In genomic region chr9:42123204-42123603, GRCm38 (mm10) we compare ENCODE assay signal across 8 mouse cellular contexts. TPM values are rescaled to one million over a fixed set of nuclear protein-coding genes. Genes with fewer than 3 reads are reported as not detected.
DNase-seq lines count a peak whose midpoint lies in the region; ATAC-seq and TF ChIP-seq lines count a peak whose summit lies in the region.

No protein-coding gene starts in this region.

- no peak for ATAC-seq in liver, embryonic 13.5 days (ENCODE audit: low read depth)
- no peak for ATAC-seq in stomach, postnatal 0 days (ENCODE audit: low FRiP score, low TSS enrichment)
- ATAC-seq in activated CD4-positive, CD25-positive, alpha-beta regulatory T cell, adult 4 months, result no peak
- no peak for ATAC-seq in erythroid progenitor cell, adult 5-6 weeks (replicated peaks; ENCODE audit: low FRiP score, poor library complexity, severe bottlenecking)

- H3K9ac ChIP-seq in heart, adult 2 months (ENCODE audit: low read depth, low read length), result no peak overlapping the region
- H3K9ac ChIP-seq in liver, embryonic 13.5 days, result peak overlapping the region; percentile 52; the same call in 1 of the 2 replicates
- peak overlapping the region; percentile 84 for H3K9ac ChIP-seq in stomach, postnatal 0 days (ENCODE audit: low read length)

- no peaks in the 10 kb centered on the region for H3K4me1 ChIP-seq in heart, adult 2 months (ENCODE audit: control insufficient read depth, insufficient read depth, low read length)
- H3K4me1 ChIP-seq in testis, adult 2 months (ENCODE audit: control insufficient read depth, insufficient read depth, low read length), result peaks cover 16% of the 10 kb centered on the region
- no peaks in the 10 kb centered on the region for H3K4me1 ChIP-seq in liver, embryonic 13.5 days (replicated peaks)
- H3K4me1 ChIP-seq in stomach, postnatal 0 days (replicated peaks; ENCODE audit: control insufficient read depth, insufficient read depth), result no peaks in the 10 kb centered on the region; the same call in 1 of the 2 replicates

- no peak for TF ChIP-seq EP300 in heart, adult 2 months (IDR thresholded peaks at IDR 0.05; ENCODE audit: insufficient read depth, low read depth, low read length)
- TF ChIP-seq EP300 in stomach, postnatal 0 days (optimal IDR thresholded peaks at IDR 0.05), result no peak

- no peak for DNase-seq in heart, adult 2 months
- no peak for DNase-seq in heart, postnatal 14 days
- no peak for DNase-seq in testis, postnatal 10 days (ENCODE audit: low spot score)
- DNase-seq in liver, embryonic 13.5 days, result no peak
- DNase-seq in stomach, postnatal 0 days (ENCODE audit: low spot score), result no peak

- no peak for TF ChIP-seq CTCF in heart, adult 2 months (IDR thresholded peaks at IDR 0.05)
- no peak for TF ChIP-seq CTCF in testis, adult 2 months (IDR thresholded peaks at IDR 0.05; ENCODE audit: control insufficient read depth, insufficient read depth, insufficient replicate concordance, low read depth, low read length)
- TF ChIP-seq CTCF in stomach, postnatal 0 days (IDR thresholded peaks at IDR 0.05; ENCODE audit: low read depth), result no peak

- H3K4me3 ChIP-seq in heart, adult 2 months, result peak overlapping the region; percentile 70
- peak overlapping the region; percentile 93 for H3K4me3 ChIP-seq in testis, adult 2 months (ENCODE audit: control insufficient read depth, low read depth, low read length)
- H3K4me3 ChIP-seq in liver, embryonic 13.5 days (replicated peaks), result peak overlapping the region; percentile 60
- H3K4me3 ChIP-seq in stomach, postnatal 0 days (ENCODE audit: low read depth, low read length), result peak overlapping the region; percentile 86

- H3K27me3 ChIP-seq in heart, adult 2 months (ENCODE audit: control insufficient read depth, insufficient read depth, low read length), result no peaks in the 10 kb centered on the region
- H3K27me3 ChIP-seq in testis, adult 2 months (ENCODE audit: control insufficient read depth, insufficient read depth, low read length), result 0 out of 2 replicates have a peak, but pooled peaks cover 2% of the 10 kb centered on the region
- H3K27me3 ChIP-seq in liver, embryonic 13.5 days, result peaks cover 36% of the 10 kb centered on the region
- H3K27me3 ChIP-seq in stomach, postnatal 0 days (ENCODE audit: control insufficient read depth, insufficient read depth, low read length), result no peaks in the 10 kb centered on the region

- peak overlapping the region; percentile 60 for H3K27ac ChIP-seq in heart, adult 2 months
- H3K27ac ChIP-seq in testis, adult 2 months (ENCODE audit: control insufficient read depth, insufficient read depth, low read depth, low read length), result no peak overlapping the region
- no peak overlapping the region for H3K27ac ChIP-seq in liver, embryonic 13.5 days
- no peak overlapping the region for H3K27ac ChIP-seq in stomach, postnatal 0 days (replicated peaks)

- TF ChIP-seq POLR2A in heart, adult 2 months (IDR thresholded peaks at IDR 0.05; ENCODE audit: insufficient read depth, low read depth, low read length), result no peak
- TF ChIP-seq POLR2A in testis, adult 2 months (IDR thresholded peaks at IDR 0.05; ENCODE audit: control insufficient read depth, low read depth, low read length), result no peak

- H3K9me3 ChIP-seq in liver, embryonic 13.5 days (replicated peaks), result no peaks in the 10 kb centered on the region
- H3K9me3 ChIP-seq in stomach, postnatal 0 days (ENCODE audit: control insufficient read depth, low read length), result no peaks in the 10 kb centered on the region

- no peaks in the 10 kb centered on the region for H3K36me3 ChIP-seq in heart, adult 2 months (ENCODE audit: control insufficient read depth, insufficient read depth, low read length)
- no peaks in the 10 kb centered on the region for H3K36me3 ChIP-seq in testis, adult 2 months (ENCODE audit: control insufficient read depth, insufficient read depth, low read length)
- no peaks in the 10 kb centered on the region for H3K36me3 ChIP-seq in liver, embryonic 13.5 days
- H3K36me3 ChIP-seq in stomach, postnatal 0 days (ENCODE audit: control insufficient read depth, insufficient read depth, low read length), result no peaks in the 10 kb centered on the region

- no peaks in the 10 kb centered on the region for H3K79me2 ChIP-seq in heart, adult 2 months (replicated peaks; ENCODE audit: control insufficient read depth, insufficient read depth, low read length)

- intact Hi-C loops in heart, adult 2 months (cut with DNase I), result loop anchor here (5.0 kb wide), 2 partner anchors 84 to 121 kb away; no protein-coding TSS in a partner anchor
- intact Hi-C loops in heart, postnatal 14 days (cut with DNase I), result loop anchor here (5.0 kb wide), 2 partner anchors 84 to 121 kb away; no protein-coding TSS in a partner anchor

- peak overlapping the region; percentile 75 for H3K4me2 ChIP-seq in liver, embryonic 13.5 days
- peak overlapping the region; percentile 94 for H3K4me2 ChIP-seq in stomach, postnatal 0 days (replicated peaks; ENCODE audit: low read depth)

- WGBS in heart, adult 2 months, result 37% methylated on average over 11 of the region's 11 CpGs
- WGBS in liver, embryonic 13.5 days (ENCODE audit: insufficient replicate concordance), result 26% methylated on average over 11 of the region's 11 CpGs
- 24% methylated on average over 11 of the region's 11 CpGs for WGBS in stomach, postnatal 0 days

RNA-seq across cellular contexts. Expression of gene Sorl1, which starts 0.9 kb away (rescaled TPM):
- total RNA-seq in heart, adult 2 months (2021), result 10 to 100 TPM; 14.1 to 16.0 TPM
- 12.3 and 13.4 TPM in 2 replicates for polyA plus RNA-seq in heart, adult 2 months (2012; rRNA removed)
- total RNA-seq in heart, postnatal 14 days (2021), result 10 to 100 TPM; 10.2 to 11.3 TPM
- polyA plus RNA-seq in testis, adult 2 months (2012; rRNA removed), result 2.6 and 3.7 TPM in 2 replicates
- 0.54 and 1.0 TPM in 2 replicates for polyA plus RNA-seq in liver, embryonic 13.5 days (2015; fragmentation: Nextera tagmentation; extraction: Ambion mirVana)
- polyA plus RNA-seq in stomach, postnatal 0 days (2015; fragmentation: Nextera tagmentation; extraction: Ambion mirVana), result 7.1 and 8.8 TPM in 2 replicates
- polyA plus RNA-seq in activated CD4-positive, CD25-positive, alpha-beta regulatory T cell, adult 4 months (2017; shearing (Covaris generic)), result 10 to 100 TPM; 25.1 to 39.4 TPM
- 18.7 and 21.0 TPM in 2 replicates for total RNA-seq in erythroid progenitor cell, adult 5-6 weeks (2015; ENCODE audit: low replicate concordance)
- 6.1 and 13.7 TPM in 2 replicates for total RNA-seq in erythroid progenitor cell, adult 5-6 weeks (2017; ENCODE audit: low replicate concordance)
